Mouse (Mus musculus) frontal cortex, adult 2 months (tissue): ENCODE results near the gene Cdx2. TPM values are rescaled to one million over a fixed set of nuclear protein-coding genes. Genes with fewer than 3 reads are reported as not detected.

Experiments
- DNase-seq, 2 experiments: peaks; one replicate each; pipeline ENCODE4 v3.0.0; 2022; ENCODE audit warnings: low spot score in 1 of 2; ENCODE audit errors: extremely low spot score in 1 of 2
- polyA plus RNA-seq: library from polyadenylated mRNA; depleted of rRNA; stranded (reverse); fragments of >200 nt; gene quantifications from 2 replicates; pipeline ENCODE4 v1.2.3, GENCODE M21; 2012

Gene Cdx2
- polyA plus RNA-seq, 1 experiment = 0.04 TPM

- no peak for DNase-seq
Measured at GRCm38 (mm10) chr5:147294121-147294520, 12.9 kb downstream of the Cdx2 start.

- peak; percentile 10 to 68 for DNase-seq
Measured at GRCm38 (mm10) chr5:147293127-147293910, 13.8 kb downstream of the Cdx2 start.

- DNase-seq = no peak
Measured at GRCm38 (mm10) chr5:147292506-147293120, 14.5 kb downstream of the Cdx2 start.

GRCm38 (mm10) chr5:147291764-147292505 lies 15.1 kb downstream of the Cdx2 start:
- DNase-seq = no peak

- no peak for DNase-seq
Measured at GRCm38 (mm10) chr5:147284365-147284764, 22.7 kb downstream of the Cdx2 start.

GRCm38 (mm10) chr5:147277547-147277925 lies 29.5 kb downstream of the Cdx2 start:
- no peak for DNase-seq

- no peak for DNase-seq
Measured at GRCm38 (mm10) chr5:147276701-147277546, 30.1 kb downstream of the Cdx2 start.

GRCm38 (mm10) chr5:147275761-147276160 lies 31.3 kb downstream of the Cdx2 start:
- no peak for DNase-seq

- DNase-seq = no peak
Measured at GRCm38 (mm10) chr5:147274174-147275141, 32.6 kb downstream of the Cdx2 start.

GRCm38 (mm10) chr5:147272808-147273345 lies 34.2 kb downstream of the Cdx2 start:
- DNase-seq = no peak

- no peak for DNase-seq
Measured at GRCm38 (mm10) chr5:147272046-147272807, 34.8 kb downstream of the Cdx2 start.

- DNase-seq = no peak
Measured at GRCm38 (mm10) chr5:147270673-147271655, 36.1 kb downstream of the Cdx2 start.

GRCm38 (mm10) chr5:147269926-147270672 lies 37.0 kb downstream of the Cdx2 start, which contains the start of gene Pdx1:
Pdx1 (plus strand) TSS chr5:147269959.
- DNase-seq = no peak

- no peak for DNase-seq
Measured at GRCm38 (mm10) chr5:147269371-147269770, 37.7 kb downstream of the Cdx2 start.

GRCm38 (mm10) chr5:147268728-147269127 lies 38.3 kb downstream of the Cdx2 start:
- DNase-seq = no peak

GRCm38 (mm10) chr5:147267434-147267833 lies 39.6 kb downstream of the Cdx2 start:
- no peak for DNase-seq
